Mouse (Mus musculus) forebrain, embryonic 12.5 days (tissue): Measurements from ENCODE around the gene Olfr555. TPM values are rescaled to one million over a fixed set of nuclear protein-coding genes. Genes with fewer than 3 reads are reported as not detected.

Source experiments
- ATAC-seq: fragments of 200-750 bp; cut with Nextera tagmentation; 2 replicates; pipeline ENCODE4 v1.8.0; 2017; ENCODE audit warnings: moderate TSS enrichment; ENCODE audit not compliant: low FRiP score
- H3K27ac ChIP-seq: fragments of 300-500 bp; sonication (generic); 2 replicates; pipeline ENCODE4 v1.5.1; 2016; ENCODE audit warnings: mild to moderate bottlenecking
- H3K27me3 ChIP-seq: fragments of 300-500 bp; sonication (generic); 2 replicates; pipeline ENCODE4 v1.6.1; 2016; ENCODE audit warnings: mild to moderate bottlenecking
- H3K36me3 ChIP-seq: fragments of 300-500 bp; sonication (generic); replicated peaks from 2 replicates; pipeline ENCODE4 v1.6.1; 2016; ENCODE audit warnings: mild to moderate bottlenecking
- H3K4me1 ChIP-seq: fragments of 300-500 bp; sonication (generic); 2 replicates; pipeline ENCODE4 v1.6.1; 2016
- H3K4me2 ChIP-seq: fragments of 300-500 bp; sonication (generic); 2 replicates; pipeline ENCODE4 v1.6.1; 2016; ENCODE audit warnings: mild to moderate bottlenecking, moderate library complexity
- H3K4me3 ChIP-seq: fragments of 300-500 bp; sonication (generic); replicated peaks from 2 replicates; pipeline ENCODE4 v1.5.1; 2016; ENCODE audit warnings: mild to moderate bottlenecking
- H3K9ac ChIP-seq: fragments of 300-500 bp; sonication (generic); 2 replicates; pipeline ENCODE4 v1.6.1; 2016; ENCODE audit warnings: mild to moderate bottlenecking
- H3K9me3 ChIP-seq: fragments of 300-500 bp; sonication (generic); 2 replicates; pipeline ENCODE4 v1.6.1; 2016
- WGBS: fragments of 180-500 bp; shearing (Covaris S2); methylation state at CpG from one replicate; pipeline ENCODE4 v1.1.7; 2016; 5-methylcytosine and 5-hydroxymethylcytosine counted together
- polyA plus RNA-seq: library from polyadenylated mRNA; unstranded; fragments of >200 nt; fragmentation: Nextera tagmentation; extraction: Ambion mirVana; gene quantifications from 2 replicates; pipeline ENCODE4 v1.2.1, GENCODE M21; 2016

The Olfr555 gene
- polyA plus RNA-seq, 1 experiment from 2014 or later, result not detected

DNA sequence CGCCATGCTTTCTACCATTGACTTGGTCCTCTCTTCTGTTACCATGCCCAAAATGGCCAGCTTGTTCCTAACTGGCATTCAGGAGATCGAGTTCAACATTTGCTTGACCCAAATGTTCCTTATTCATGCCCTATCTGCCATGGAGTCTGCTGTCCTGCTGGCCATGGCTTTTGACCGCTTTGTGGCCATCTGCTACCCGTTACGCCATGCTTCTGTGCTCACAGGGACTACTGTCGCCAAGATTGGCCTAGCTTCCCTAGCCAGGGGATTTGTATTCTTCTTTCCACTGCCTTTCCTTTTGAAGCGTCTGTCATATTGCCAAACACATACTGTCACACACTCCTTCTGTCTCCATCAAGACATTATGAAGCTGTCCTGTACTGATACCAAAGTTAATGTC lies 39.8 kb downstream of the Olfr555 start:
- Histone ChIP-seq H3K9me3 (no peaks in the 10 kb centered on the region), H3K4me1 (no peaks in the 10 kb centered on the region), H3K36me3 (no peaks in the 10 kb centered on the region), H3K9ac (no peak overlapping the region), H3K4me3 (no peak overlapping the region), H3K27ac (no peak overlapping the region), H3K4me2 (no peak overlapping the region), H3K27me3 (no peaks in the 10 kb centered on the region)
- 87% methylated on average over 7 of the region's 7 CpGs for WGBS
- ATAC-seq, result no peak

- Histone ChIP-seq H3K27me3 (no peaks in the 10 kb centered on the region), H3K4me2 (no peak within 1 kb of the TSS), H3K36me3 (no peaks in the 10 kb centered on the region), H3K9me3 (no peaks in the 10 kb centered on the region), H3K9ac (no peak within 1 kb of the TSS), H3K4me1 (no peaks in the 10 kb centered on the region), H3K4me3 (no peak within 1 kb of the TSS), H3K27ac (no peak within 1 kb of the TSS)
- no peak for ATAC-seq
Observed at GRCm38 (mm10) chr7:102701915-102702314, 43.3 kb downstream of the Olfr555 start, which contains the start of gene Olfr558. Gene Olfr558 (plus strand): TSS chr7:102702215.

Other genes starting within 250 kb of the Olfr555 start
- gene Rrm1, start 217.1 kb upstream of the Olfr555 start, polyA plus RNA-seq, result 203 and 216 TPM in 2 replicates
- gene Olfr543, start 177.1 kb upstream of the Olfr555 start, polyA plus RNA-seq, result 0.45 and 0.89 TPM in 2 replicates
- gene Olfr544, start 170.5 kb upstream of the Olfr555 start, polyA plus RNA-seq, result 0.10 and 0.14 TPM in 2 replicates
- 0.32 TPM in 1 of 2 replicates, not detected in the other for gene Olfr545, start 159.2 kb upstream of the Olfr555 start, polyA plus RNA-seq
- gene Olfr547, start 124.1 kb upstream of the Olfr555 start, polyA plus RNA-seq, result not detected in 2 replicates
- not detected in 2 replicates for gene Olfr548-ps1, start 117.9 kb upstream of the Olfr555 start, polyA plus RNA-seq
- not detected in 2 replicates for gene Olfr549, start 109.0 kb upstream of the Olfr555 start, polyA plus RNA-seq
- gene Trim21, start 93.3 kb upstream of the Olfr555 start, polyA plus RNA-seq, result 0.14 and 0.21 TPM in 2 replicates
- gene Olfr550, start 87.4 kb upstream of the Olfr555 start, polyA plus RNA-seq, result 0.19 TPM in 1 of 2 replicates, not detected in the other
- not detected in 2 replicates for gene Olfr551, start 66.9 kb upstream of the Olfr555 start, polyA plus RNA-seq
- not detected in 2 replicates for gene Olfr552, start 61.1 kb upstream of the Olfr555 start, polyA plus RNA-seq
- gene Olfr553, start 40.6 kb upstream of the Olfr555 start, polyA plus RNA-seq, result not detected in 2 replicates
- not detected in 2 replicates for gene Olfr554, start 20.4 kb upstream of the Olfr555 start, polyA plus RNA-seq
- not detected in 2 replicates for gene Olfr556, start 6.1 kb downstream of the Olfr555 start, polyA plus RNA-seq
- gene Trim68, start 28.5 kb downstream of the Olfr555 start, polyA plus RNA-seq, result 7.5 and 9.8 TPM in 2 replicates
- not detected in 2 replicates for gene Olfr557, start 37.1 kb downstream of the Olfr555 start, polyA plus RNA-seq
- gene Olfr558, start 43.4 kb downstream of the Olfr555 start, polyA plus RNA-seq, result not detected in 2 replicates
- not detected in 2 replicates for gene Olfr33, start 60.2 kb downstream of the Olfr555 start, polyA plus RNA-seq
- not detected in 2 replicates for gene Olfr559, start 68.7 kb downstream of the Olfr555 start, polyA plus RNA-seq
- gene Olfr560, start 100.5 kb downstream of the Olfr555 start, polyA plus RNA-seq, result not detected in 2 replicates
- 0.10 TPM in 1 of 2 replicates, not detected in the other for gene Olfr78, start 100.6 kb downstream of the Olfr555 start, polyA plus RNA-seq
- not detected in 2 replicates for gene Olfr561, start 112.4 kb downstream of the Olfr555 start, polyA plus RNA-seq
- not detected in 2 replicates for gene Olfr564, start 144.7 kb downstream of the Olfr555 start, polyA plus RNA-seq
- gene Olfr566, start 199.9 kb downstream of the Olfr555 start, polyA plus RNA-seq, result not detected in 2 replicates
- gene Olfr568, start 218.3 kb downstream of the Olfr555 start, polyA plus RNA-seq, result not detected in 2 replicates
- not detected in 2 replicates for gene Olfr569, start 232.1 kb downstream of the Olfr555 start, polyA plus RNA-seq
- not detected in 2 replicates for gene Olfr570, start 235.8 kb downstream of the Olfr555 start, polyA plus RNA-seq